Mouse (Mus musculus): ENCODE data around the gene Ccdc7a.

Ccdc7a gene

GRCm38 (mm10) chr8:128686429-128686990 is 378.8 kb downstream of the Ccdc7a start:
- in situ Hi-C loops (cut with MboI, MseI), result loop anchor here (5.0 kb wide), 2 partner anchors 34 to 1024 kb away; no protein-coding TSS in a partner anchor

GRCm38 (mm10) chr8:128685507-128686428 is 379.5 kb downstream of the Ccdc7a start, which contains the start of gene Itgb1:
Gene Itgb1 (plus strand): TSS chr8:128685654.
- in situ Hi-C loops (cut with MboI, MseI), result loop anchor here (5.0 kb wide), 2 partner anchors 33 to 1023 kb away; no protein-coding TSS in a partner anchor

DNA sequence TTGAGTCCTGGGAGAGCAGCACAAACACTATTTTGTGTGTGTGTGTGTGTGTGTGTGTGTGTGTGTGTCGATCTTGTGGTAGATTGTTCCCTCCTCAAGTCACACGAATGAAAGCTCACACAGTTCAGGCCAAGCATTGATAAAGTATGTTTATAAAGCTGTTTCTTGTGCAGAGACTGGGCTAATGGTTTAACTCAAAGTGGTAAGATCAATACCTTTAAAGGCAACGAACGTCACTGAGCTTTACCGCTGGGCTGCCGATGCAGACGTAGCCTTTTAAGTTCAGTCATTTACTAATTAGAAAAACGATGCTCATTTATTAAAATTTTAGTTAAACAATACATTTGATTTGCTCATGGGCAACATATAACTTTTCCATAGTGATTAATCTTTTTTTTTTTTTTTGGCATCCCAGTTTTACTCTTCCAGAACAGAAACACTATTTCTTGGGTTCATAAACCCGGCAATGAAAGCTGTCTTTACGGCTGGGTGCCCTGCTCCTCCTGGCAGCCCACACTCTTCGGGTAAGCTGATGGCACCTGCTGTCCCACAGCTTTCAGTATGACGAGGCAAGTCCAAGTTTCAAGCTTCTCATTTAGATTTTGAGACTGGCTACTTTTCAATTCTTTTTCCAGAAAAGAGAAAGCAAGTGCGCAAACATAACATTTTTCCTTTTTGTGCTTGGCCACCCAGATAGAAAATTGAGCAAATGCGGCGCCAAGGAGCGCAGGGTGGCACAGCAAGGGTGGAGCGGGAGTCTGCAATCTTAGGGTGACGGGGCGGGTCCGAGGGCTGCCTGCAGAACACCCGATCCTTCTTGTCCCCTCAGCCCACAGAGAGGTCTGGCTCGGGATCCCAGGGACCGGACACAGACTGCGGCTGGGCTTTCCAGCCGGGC is 380.5 kb downstream of the Ccdc7a start:
- in situ Hi-C loops (cut with MboI, MseI), result loop anchor here (5.0 kb wide), 2 partner anchors 33 to 1023 kb away; no protein-coding TSS in a partner anchor

Measured in regulatory T cell (primary cell).